Mouse (Mus musculus): ENCODE measurements around the gene Rtf2. TPM values are rescaled to one million over a fixed set of nuclear protein-coding genes. Genes with fewer than 3 reads are reported as not detected.

Rtf2 gene
- polyA plus RNA-seq, 1 experiment = 79.1 TPM

DNA sequence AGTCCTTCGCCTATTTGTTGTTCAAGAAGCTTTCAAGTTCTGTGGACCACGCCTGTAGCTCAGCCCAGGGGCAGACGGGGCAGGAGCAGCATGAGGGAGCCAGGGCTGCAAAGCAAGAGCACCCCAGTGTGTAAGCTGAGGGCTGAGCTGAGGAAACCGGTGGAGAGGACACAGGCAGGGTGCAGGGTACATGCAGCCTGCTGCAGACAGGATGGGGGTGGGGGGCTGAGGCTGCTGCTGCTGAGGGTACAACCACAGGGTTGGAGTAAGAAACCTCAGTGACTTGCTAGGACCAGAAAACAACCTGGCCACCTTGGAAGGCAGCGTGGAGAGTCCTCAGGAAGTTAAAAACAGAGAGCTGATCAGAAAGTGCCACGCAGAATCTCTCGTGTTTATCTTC, 39.9 kb downstream of the Rtf2 start:
- DNase-seq (ENCODE audit: extremely low spot score in 1 of 2, low spot score in 1 of 2) = no peak

DNA sequence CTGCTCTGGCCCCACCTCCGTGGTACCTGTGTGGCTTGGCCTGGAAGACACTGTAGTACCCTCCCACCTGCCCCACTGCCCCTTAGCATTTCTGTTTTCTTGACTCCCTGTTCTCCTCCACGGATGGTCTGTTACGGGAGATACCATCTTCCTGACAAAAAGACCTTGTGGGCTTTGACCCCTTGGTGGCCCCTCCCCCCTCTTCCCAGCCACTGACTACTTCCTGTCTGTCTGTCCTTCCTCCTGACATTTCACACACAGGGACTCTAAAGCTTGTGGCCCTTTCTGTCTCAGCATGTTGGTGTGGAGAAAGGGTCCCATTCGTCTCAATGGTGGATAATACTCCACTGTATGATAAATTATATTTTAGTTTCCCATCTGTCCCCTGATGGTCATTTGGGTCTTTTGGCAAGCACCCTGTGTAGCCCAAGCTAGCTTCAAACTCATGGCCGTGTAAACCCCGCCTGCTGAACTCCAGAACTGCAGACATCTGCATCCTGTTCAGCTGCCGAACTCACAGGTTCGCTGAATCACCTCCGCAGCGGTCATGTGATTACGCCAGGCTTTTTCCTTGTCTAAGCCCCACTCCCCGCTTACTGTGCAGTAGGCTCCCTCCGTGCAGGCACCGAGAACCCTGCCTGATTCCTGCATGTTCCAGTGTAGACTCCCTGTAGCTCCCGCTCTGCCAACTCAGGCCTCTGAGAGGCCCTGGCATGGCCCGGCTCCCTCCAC, 41.5 kb downstream of the Rtf2 start:
- DNase-seq (ENCODE audit: extremely low spot score in 1 of 2, low spot score in 1 of 2) = no peak

DNA sequence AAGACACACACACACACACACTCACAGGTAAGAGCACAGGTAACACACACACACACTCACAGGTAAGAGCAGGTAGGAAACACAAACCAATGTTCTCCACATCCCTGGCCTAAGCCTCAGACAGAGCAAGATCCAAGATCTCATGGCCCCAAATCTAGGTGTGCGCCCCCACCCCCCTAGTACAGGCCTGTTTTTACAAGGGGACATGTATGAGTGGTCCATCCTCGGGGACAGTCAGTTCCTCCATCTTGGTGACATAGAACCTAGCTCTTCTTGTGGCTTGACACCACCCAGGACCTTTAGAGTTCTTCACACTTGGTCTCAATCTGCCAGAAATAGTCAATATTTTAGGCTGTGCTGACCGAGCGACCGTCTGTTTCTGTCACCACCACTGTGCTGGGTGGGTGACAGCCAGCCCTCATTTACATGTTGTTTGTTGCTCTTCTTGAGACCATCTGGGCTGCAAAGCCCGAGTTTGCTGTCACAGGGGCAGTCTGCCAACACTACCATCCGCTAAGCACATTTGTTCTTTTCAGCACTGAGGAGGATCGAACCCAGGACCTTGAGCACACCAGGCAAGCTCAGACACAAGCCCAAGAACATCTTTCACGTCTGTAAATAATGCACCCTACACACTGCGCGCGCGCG, 43.5 kb downstream of the Rtf2 start:
- DNase-seq (ENCODE audit: extremely low spot score in 1 of 2, low spot score in 1 of 2) = no peak

DNA sequence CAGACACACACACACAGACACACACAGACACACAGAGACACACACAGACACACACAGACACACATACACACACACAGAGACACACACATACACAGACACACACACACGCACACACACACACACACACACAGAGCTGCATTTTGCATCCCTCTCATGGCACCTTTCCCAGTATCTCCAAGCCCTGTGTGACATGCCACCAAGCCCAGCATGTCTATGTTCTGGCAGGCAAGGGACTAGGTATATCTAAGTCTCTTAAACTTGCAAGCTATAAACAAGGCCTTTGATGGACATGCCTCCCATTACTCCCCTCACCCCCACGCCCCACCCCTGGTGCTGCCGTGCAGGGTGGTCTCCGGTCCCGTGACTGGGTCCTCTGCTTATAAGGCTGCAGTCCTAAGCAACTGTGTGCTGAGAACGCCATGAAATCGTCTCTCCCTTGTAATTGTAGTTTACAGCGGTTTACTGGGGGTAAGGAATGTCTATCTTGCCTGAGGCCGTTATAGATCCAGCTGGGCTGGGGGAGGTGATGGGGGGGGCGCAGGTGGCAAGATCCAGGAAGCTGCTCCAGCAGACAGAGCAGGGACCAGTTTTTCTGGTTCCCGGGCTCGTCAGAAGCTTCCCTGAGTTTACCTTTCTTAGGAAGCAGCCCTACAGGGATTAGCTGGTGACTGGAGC, 44.5 kb downstream of the Rtf2 start:
- no peak for DNase-seq (ENCODE audit: extremely low spot score in 1 of 2, low spot score in 1 of 2)

- no peak for DNase-seq (ENCODE audit: extremely low spot score in 1 of 2, low spot score in 1 of 2)
Measured at GRCm38 (mm10) chr2:172496736-172497345, 56.5 kb downstream of the Rtf2 start.

DNA sequence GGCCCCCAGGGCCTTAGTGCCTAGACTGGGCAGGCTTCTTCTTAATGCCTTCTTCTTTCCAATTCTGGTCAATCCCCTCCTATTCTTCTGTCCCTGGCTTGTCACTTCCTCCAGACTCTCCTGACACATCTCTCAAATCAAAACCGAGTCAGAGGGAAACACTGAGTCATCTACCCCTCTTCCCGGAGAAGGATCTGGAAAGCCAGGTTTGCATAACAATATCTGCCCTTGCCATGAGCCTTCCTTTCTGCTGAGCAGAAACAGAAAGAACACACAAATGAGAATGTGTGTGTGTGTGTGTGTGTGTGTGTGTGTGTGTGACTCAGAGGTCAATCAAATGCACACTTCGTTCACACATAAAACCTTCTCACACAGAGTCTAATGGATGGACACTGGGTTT, 58.5 kb downstream of the Rtf2 start:
- peak in 1 of 2 experiments; percentile 35 for DNase-seq (ENCODE audit: extremely low spot score in 1 of 2, low spot score in 1 of 2)

DNA sequence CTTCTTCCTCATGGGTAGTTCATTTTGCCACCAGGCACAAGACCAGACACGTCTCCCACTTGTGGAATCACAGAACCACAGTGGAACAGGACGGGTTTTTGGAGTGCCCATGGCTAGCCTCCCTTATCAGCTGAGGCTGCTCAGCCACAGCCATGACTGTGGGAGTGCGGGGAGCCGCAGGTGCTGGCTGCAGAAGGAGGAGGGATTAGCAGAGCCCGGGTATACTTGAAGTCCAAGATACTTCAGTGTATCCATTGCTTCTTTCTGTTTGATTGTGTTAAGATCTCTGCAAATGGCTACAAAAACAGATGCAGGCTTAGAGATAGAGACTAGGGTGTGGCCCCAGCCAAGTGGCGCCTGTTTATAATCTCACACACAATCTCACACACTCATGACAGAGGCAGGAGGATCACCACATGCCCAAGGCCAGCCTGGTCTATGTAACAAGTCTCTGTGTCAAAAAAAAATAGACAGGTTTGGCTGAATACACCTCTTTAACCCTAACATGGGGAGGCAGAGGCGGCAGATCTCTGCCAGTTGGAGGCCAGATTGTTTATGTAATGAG, 60.5 kb downstream of the Rtf2 start:
- DNase-seq (ENCODE audit: extremely low spot score in 1 of 2, low spot score in 1 of 2) = no peak

DNA sequence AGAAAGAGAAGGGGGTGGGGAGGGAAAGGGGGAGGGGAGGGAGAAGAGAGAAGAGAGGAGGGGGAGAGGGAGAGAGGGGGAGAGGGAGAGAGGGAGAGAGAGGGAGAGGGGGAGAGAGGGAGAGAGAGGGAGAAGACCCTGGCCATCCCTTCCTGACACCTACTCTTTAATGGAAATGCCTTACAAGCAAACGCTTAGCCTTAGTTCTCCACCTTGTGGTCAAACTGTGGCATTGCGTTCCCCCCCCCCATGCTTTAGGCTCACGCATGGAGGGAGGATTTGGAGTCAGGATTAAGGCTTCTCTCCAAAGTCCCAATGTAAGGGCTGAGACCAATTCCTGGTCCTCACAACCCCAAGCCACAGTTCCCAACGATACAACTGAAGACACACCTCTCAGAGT, 61.0 kb downstream of the Rtf2 start:
- DNase-seq (ENCODE audit: extremely low spot score in 1 of 2, low spot score in 1 of 2) = peak in 1 of 2 experiments; percentile 23

DNA sequence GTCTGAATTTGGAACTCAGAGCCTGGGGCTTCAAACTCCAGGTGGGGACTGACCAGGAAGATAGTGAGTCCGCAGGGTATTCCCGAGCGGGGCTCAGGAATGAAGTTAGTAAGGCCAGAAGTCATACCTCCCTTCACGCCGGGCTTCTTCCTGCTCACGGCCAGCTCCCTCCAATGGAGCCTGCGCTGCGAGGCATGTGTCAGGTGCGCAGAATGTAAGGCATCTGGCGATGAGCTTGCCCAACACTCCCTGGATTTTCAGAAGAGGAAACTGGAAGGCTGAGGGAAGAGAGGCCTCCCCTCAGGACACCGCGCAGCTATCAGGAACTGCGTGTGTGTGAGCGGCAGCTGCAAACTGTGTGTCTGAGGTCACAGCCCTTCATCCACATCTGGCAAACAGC, 61.8 kb downstream of the Rtf2 start:
- DNase-seq (ENCODE audit: extremely low spot score in 1 of 2, low spot score in 1 of 2) = no peak

DNA sequence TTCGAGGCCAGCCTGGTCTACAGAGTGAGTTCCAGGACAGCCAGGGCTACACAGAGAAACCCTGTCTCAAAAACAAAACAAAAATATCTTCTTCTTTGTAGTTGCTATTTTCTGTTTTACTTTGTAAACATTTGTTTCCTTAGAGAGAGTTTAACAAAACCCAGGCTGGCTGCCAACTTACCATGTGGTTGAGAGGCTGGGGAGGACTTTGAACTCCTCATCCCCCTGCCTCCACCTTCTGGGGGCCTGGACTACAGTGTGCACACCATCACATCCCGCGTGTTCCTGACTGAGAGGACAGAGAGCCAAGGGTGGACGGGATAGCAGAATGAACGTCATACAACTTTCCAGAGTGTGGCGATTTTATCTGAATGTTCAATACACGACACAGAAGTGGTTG, 65.8 kb downstream of the Rtf2 start:
- DNase-seq (ENCODE audit: extremely low spot score in 1 of 2, low spot score in 1 of 2) = no peak

DNA sequence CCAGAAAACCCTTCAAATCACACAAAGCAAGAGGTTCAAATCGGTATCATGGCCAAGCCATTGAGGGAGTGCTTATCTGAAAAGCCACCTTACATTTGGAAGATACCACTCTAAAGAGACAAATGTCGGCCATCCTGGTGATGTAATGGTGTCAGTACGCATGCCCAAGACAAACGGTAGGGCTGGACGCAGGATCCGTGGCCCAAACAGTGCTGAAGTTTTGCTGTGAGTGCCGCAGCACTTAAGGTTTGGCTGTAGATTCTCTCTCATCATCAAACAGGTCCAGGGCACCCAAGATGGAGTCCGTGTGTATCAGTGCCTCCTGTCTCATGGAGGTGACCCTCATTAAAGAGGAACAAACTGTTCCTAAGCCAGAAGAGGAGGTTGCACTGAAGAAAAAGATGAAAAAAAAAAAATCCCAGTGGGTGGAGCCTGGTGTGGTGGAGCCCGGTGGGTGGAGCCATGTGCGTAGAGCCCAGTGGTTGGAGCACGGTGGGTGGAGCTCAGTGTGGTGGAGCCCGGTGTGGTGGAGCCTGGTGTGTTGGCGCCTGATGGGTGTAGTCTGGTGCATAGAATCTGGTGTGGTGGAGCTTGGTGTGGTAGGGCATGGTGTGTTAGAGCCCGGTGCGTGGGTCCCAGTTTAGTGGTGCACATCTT, 69.8 kb downstream of the Rtf2 start:
- no peak for DNase-seq (ENCODE audit: extremely low spot score in 1 of 2, low spot score in 1 of 2)

DNA sequence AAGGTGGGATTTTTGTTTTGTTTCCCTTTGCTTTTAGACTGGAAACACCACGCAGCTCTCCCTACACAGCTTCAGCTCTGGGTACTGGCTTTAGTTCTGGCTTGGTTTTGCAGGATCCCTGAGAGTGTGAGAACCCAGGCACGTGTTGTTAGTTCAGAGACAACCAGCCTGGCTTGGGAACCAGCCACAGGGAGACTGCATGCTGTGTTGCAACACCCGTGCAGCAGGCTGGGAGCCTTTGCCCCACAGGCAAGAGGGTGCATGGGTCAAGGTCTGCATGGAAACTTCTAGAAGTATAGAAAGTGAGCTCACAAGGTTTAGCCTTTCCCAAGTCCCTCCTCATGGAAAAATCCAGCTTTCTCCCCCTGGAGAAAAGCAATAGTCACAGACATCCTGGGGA, 70.5 kb downstream of the Rtf2 start:
- DNase-seq (ENCODE audit: extremely low spot score in 1 of 2, low spot score in 1 of 2) = no peak

GRCm38 (mm10) chr2:172516407-172516992, 76.1 kb downstream of the Rtf2 start:
- DNase-seq (ENCODE audit: extremely low spot score in 1 of 2, low spot score in 1 of 2) = no peak

Other genes with a start within 250 kb of the Rtf2 start
- 0.13 and 0.22 TPM in 2 replicates for gene Mc3r, start 192.1 kb upstream of the Rtf2 start, polyA plus RNA-seq (2012; rRNA removed)
- gene Fam210b, start 95.0 kb upstream of the Rtf2 start, polyA plus RNA-seq (2012; rRNA removed) = 17.5 and 18.5 TPM in 2 replicates
- gene Aurka, start 70.0 kb upstream of the Rtf2 start, polyA plus RNA-seq (2012; rRNA removed) = 1.5 and 1.8 TPM in 2 replicates
- 24.7 and 26.9 TPM in 2 replicates for gene Cstf1, start 69.9 kb upstream of the Rtf2 start, polyA plus RNA-seq (2012; rRNA removed)
- gene Cass4, start 46.8 kb upstream of the Rtf2 start, polyA plus RNA-seq (2012; rRNA removed) = 0.29 and 0.38 TPM in 2 replicates
- gene Gcnt7, start 18.0 kb downstream of the Rtf2 start, polyA plus RNA-seq (2012; rRNA removed) = 0.04 TPM in 1 of 2 replicates, not detected in the other
- 0.24 TPM in 1 of 2 replicates, not detected in the other for gene Fam209, start 32.0 kb downstream of the Rtf2 start, polyA plus RNA-seq (2012; rRNA removed)
- 2.7 and 3.1 TPM in 2 replicates for gene Tfap2c, start 109.0 kb downstream of the Rtf2 start, polyA plus RNA-seq (2012; rRNA removed)

All from frontal cortex, adult 2 months (tissue).